Mouse (Mus musculus): ENCODE data around the gene Iah1.

Iah1 gene

GRCm38 (mm10) chr12:21320317-21320716 is 4.1 kb downstream of the Iah1 start:
- peak; percentile 75 for DNase-seq

GRCm38 (mm10) chr12:21321170-21321569 is 5.0 kb downstream of the Iah1 start:
- peak; percentile 89 for DNase-seq

- no peak for DNase-seq
Observed at GRCm38 (mm10) chr12:21322296-21322695, 6.1 kb downstream of the Iah1 start.

GRCm38 (mm10) chr12:21322856-21323255 is 6.7 kb downstream of the Iah1 start:
- DNase-seq, result no peak

GRCm38 (mm10) chr12:21324101-21324500 is 7.9 kb downstream of the Iah1 start:
- no peak for DNase-seq

- no peak for DNase-seq
Observed at GRCm38 (mm10) chr12:21325266-21325665, 9.1 kb downstream of the Iah1 start.

GRCm38 (mm10) chr12:21326325-21326724 is 10.1 kb downstream of the Iah1 start:
- no peak for DNase-seq

GRCm38 (mm10) chr12:21329661-21330400 is 13.6 kb downstream of the Iah1 start:
- DNase-seq, result no peak

GRCm38 (mm10) chr12:21330961-21331576 is 14.9 kb downstream of the Iah1 start:
- DNase-seq, result no peak

GRCm38 (mm10) chr12:21331711-21332110 is 15.5 kb downstream of the Iah1 start:
- DNase-seq, result no peak

GRCm38 (mm10) chr12:21333021-21333420 is 16.8 kb downstream of the Iah1 start:
- no peak for DNase-seq

GRCm38 (mm10) chr12:21333766-21334165 is 17.6 kb downstream of the Iah1 start:
- no peak for DNase-seq

GRCm38 (mm10) chr12:21335869-21336268 is 19.7 kb downstream of the Iah1 start:
- peak; percentile 5 for DNase-seq

GRCm38 (mm10) chr12:21337171-21337570 is 21.0 kb downstream of the Iah1 start:
- no peak for DNase-seq

GRCm38 (mm10) chr12:21340674-21341073 is 24.5 kb downstream of the Iah1 start:
- no peak for DNase-seq

GRCm38 (mm10) chr12:21346972-21347371 is 30.8 kb downstream of the Iah1 start:
- DNase-seq, result no peak

GRCm38 (mm10) chr12:21350113-21350876 is 34.1 kb downstream of the Iah1 start:
- no peak for DNase-seq

- no peak for DNase-seq
Observed at GRCm38 (mm10) chr12:21353681-21354080, 37.5 kb downstream of the Iah1 start.

- DNase-seq, result no peak
Observed at GRCm38 (mm10) chr12:21362686-21363085, 46.5 kb downstream of the Iah1 start.

- no peak for DNase-seq
Observed at GRCm38 (mm10) chr12:21363195-21363594, 47.0 kb downstream of the Iah1 start.

GRCm38 (mm10) chr12:21364624-21365435 is 48.6 kb downstream of the Iah1 start:
- no peak for DNase-seq

- no peak for DNase-seq
Observed at GRCm38 (mm10) chr12:21368376-21369086, 52.3 kb downstream of the Iah1 start.

Measured in kidney, adult 9 months (tissue).